Mouse (Mus musculus): ENCODE measurements around the gene Angel2.

Angel2 gene

DNA sequence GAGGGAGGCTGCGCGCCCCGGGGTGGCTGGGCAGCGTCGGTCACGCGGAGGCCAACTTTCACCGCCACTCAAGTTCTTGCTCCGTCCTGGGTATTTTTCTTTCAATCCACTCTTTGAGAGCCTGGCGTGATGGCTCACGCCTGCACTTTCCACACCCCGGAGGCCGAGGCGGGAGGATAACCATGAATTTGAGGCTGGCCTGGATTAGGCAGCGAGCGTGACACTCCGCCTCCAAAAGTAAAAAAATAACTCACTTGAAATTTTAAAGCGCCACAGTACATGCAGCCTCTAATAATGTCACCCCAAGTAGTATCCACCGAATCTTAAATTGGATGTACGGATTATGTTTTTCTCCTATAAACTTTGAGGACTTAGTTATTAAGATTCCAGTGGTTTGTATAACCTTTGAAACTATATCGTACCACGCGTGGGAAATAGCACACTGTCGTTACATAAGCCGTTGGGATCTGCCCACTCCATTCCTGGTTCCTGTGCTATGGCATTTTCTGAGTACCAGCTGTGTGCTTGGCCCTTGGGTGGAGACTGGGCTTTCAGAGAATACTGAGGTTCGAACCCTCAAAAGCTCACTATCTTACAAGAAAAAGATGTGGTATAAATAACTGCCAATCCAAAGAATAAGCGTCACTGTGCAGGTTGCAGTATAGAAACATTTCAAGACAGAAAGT lies 4.2 kb downstream of the Angel2 start:
- peak; percentile 50 to 51 for DNase-seq (ENCODE audit: low spot score in 2 of 2)

DNA sequence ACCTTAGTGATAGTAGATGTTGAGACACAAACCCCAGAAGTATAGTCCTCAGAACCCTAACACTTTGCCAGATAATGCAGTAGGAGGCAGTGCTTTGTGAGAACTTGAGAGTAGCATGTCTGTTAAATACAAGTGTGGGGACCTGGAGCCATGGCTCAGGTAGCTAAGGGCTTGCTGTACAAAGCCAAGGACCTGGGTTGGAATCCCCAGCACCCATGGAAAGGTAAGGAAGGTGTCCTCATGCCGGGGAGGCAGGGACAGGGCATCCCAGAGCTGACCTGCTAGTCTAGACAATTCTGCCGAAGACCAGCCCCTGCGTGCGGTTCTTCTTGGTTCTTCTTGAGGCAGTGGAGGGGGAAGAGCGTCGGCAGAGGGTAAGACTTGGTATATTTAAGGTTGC lies 5.3 kb downstream of the Angel2 start:
- DNase-seq (ENCODE audit: low spot score in 2 of 2), result no peak

DNA sequence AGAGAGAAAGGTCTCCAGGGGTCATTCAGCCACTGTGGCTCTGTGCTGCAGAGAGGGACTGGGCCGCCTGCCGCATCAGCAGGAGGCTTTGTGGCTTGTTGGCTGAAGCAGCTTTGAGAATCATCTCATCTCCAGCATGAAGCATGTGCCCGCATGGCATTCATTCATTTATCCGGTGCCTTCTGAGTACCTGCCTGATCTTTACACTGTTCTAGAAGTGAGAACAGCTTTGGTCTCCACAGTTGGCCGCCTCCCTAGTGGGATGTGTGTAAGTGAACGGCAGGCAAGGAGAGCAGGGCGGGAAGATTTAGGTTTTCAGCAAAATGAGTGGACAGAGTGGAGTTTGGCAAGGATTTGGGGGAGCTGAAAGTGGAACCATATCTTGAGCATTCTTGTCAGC lies 14.9 kb downstream of the Angel2 start:
- no peak for DNase-seq (ENCODE audit: low spot score in 2 of 2)

DNA sequence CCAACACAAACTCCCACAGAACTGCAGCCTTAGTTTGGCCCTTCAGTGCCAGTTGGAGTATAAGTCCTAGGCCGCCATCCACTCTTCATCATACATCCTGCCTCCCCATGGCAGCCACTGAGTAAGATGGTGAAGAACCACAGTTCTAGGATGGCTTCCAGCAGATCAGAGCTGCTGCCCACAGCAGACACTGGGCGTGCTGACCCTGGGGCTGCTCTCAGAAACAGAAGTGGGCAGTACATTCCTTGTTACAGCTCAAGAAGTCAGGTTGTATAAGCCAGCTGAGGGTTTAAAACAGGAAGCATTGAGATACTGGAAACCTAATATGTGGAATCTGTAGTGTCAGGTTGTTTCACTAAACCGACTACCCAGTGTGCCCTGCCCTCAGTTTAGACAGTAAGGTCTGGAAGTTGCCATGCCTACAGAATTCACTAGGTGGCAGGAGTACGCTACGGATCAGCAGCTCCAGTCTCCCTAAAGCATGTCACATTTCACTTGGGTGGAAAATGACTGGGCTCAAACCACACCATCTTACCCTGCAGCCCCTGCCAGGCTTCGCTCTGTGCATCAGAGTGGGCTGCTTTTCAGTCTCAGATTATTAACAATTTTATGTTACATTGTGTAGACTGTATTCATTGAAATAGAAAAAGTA lies 19.3 kb downstream of the Angel2 start:
- DNase-seq (ENCODE audit: low spot score in 2 of 2), result peak; percentile 64 to 70

DNA sequence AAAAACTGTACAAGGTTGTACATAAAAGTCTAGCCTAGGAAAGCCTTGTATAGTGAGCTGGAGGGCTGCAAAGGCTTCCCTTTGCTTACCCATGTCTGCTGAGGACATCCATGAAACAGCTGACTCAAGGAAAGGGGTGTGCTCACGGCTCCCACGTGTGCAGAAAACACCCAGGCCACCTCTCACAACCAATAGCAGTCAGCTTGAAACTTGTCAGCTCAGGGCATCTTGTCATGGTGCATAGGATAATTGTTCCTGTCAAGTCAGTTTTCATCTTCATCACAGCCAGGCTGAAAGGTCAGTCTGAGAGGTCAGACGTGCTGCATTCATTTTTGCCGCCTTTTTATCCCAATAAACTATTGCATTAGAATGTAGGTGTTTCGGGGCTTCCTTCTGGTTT lies 23.1 kb downstream of the Angel2 start:
- DNase-seq (ENCODE audit: low spot score in 2 of 2), result no peak

DNA sequence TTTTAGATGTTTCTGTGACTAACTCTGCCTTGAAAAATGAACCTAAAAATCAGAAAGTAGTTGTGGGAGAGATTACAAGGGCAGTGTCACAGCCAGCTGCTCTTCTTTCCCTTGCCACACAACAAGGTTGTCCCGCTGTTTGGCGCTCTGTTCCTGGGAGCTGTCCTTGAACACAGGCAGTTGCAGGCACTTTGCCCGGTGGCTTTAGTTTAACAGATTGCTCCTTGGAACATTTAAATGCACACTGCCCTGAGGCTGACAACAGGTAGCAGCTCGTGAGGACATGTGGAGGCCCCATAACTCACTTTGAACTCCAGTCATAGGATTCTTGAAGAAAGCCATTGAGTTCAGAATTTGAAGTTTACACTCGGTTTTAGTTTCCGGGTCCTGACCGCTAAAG lies 23.5 kb downstream of the Angel2 start:
- no peak for DNase-seq (ENCODE audit: low spot score in 2 of 2)

DNA sequence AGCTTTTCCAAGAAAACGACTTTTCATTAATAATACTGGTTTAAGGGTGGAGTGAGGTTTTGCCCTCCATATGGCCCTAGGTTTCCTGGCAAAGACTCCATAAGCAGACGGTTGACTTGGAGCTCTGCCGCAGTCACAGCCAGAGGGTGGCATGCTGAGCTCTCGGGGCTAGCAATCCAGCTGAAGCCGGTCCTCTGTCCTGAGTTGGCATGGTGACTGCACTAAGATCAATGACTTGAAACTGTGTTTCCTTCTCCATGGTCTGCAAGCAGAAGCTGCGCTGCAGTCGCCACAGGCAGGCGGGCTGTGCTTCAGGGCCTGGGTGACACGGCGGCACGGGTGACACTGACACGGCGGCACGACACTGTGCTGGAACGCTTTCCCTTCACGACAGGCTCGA lies 23.9 kb downstream of the Angel2 start:
- DNase-seq (ENCODE audit: low spot score in 2 of 2), result no peak

DNA sequence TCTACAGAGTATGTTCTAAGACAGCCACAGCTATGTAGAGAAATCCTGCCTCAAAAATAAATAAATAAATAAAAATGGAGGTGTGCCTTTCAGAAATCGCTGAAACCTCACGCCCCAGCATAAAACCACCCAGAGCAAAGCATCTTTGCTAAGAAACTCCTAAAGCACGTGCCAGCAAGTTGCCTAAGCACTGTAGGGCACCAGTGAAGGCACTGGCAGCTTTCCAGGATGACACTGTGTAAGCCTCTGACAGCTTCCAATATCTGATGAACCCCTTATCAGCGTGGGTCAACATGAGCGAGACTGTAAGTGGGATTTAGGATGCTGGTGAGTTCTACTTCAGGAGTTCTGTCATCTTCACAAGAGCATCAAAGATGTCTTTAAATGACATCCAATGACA lies 26.1 kb downstream of the Angel2 start:
- DNase-seq (ENCODE audit: low spot score in 2 of 2), result no peak

DNA sequence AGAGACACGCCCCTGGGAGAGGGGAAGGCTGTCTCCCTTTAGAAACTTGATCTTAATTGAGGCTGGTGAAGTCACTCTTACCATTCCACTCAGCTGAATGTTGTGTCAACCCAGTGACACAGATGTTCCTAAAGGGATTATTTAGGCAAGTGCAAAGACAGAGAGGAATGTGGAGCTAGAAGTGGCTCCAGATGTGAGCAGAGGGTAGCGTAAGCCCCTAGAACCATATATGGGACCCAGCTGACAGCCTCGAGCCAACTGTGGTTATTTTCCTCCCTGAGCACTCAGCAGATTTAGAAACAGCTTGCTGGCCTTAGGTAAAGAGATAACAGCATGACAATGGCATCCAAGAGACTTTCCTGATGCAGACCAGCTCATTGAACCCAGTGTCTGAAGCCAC lies 28.1 kb downstream of the Angel2 start:
- no peak for DNase-seq (ENCODE audit: low spot score in 2 of 2)

DNA sequence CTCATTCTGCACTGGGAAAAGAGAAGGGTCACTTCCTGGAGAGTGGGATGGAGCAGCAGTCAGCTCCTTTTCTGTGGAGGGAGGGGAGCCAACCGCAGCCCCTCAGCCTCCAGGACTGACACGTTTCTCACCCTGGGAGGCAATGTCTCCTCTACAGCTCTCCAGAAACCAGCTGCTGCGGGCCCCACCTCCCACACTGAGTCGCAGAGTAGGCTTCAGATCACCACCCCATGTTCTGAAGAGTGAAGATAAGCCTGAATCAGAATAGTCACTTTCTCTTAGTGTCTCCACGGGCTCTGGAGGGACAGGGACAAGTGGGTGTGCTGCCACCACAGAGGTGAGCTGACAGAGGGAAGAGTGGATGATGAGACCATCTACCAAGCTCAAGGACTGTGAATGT lies 33.9 kb downstream of the Angel2 start:
- no peak for DNase-seq (ENCODE audit: low spot score in 2 of 2)

DNA sequence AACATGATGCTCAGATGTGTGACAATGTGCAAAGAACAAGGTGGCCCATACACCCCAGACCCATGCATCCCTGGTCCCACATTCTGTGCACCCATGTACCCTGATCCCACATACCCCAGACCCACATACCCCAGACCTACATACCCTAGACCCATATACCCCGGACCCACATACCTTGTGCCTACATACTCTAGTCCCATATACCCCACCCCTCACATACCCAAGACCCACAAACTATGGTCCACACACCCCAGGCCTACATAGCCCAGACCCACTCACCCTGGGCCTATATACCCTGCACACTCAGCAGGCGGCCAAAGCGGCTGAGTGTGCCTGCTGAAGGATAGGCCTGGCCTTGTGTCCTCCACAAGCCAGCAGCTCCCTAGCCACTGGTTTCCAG lies 37.8 kb downstream of the Angel2 start:
- no peak for DNase-seq (ENCODE audit: low spot score in 2 of 2)

DNA sequence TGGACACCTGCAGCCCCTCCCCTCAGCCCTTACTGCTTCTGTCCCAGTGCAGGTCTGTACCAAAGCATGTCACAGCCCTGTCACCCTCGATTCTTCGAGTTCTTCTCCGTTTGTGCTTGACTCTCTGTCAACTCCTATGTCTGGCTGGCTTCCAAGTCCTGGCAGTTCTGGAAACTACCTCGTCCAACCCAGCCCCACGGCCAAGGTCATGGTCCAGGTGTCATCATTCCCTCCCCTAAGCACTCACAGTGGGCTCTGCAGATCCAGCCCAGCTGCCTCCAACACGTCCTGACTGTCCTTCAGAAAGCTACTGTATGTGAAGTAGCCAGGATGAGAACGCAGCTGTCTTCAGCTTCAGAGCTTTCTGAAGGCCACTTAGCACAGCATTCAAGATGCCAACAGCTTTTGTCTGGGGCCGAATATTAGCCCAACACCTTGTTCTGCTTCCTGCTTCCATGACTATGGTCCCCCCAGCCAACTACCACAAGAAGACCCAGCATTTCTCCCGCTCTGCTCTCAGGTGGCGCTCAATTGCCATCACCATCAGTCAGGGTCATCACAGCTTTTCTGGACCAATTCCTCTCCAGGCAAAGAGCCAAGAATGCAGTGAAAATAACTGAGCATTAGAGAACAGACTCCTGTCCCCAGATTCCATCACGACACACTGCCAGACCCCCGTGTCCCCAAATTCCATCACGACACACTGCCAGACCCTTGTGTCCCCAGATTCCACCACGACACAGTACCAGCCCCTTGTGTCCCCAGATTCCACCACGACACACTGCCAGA lies 40.3 kb downstream of the Angel2 start:
- DNase-seq (ENCODE audit: low spot score in 2 of 2), result no peak

DNA sequence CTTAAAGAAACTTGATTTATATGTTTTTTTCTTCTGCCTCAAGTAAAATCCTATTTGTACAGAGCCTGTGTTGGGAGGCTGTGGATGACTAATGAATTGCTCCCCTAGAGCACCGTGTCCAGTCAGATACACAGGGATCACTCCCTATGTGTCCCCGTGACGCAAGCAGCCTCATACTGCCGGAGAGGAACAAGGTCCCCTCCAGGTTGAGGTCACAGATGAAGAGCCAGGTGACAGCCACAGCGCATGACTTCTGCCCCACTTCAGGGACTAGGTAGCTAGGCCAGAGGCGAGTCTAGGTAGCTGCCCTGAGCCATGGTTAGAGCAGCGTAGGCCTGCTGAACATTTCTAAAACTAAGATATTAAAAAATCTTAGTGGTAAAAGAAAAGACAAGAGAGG lies 43.1 kb downstream of the Angel2 start:
- DNase-seq (ENCODE audit: low spot score in 2 of 2), result no peak

DNA sequence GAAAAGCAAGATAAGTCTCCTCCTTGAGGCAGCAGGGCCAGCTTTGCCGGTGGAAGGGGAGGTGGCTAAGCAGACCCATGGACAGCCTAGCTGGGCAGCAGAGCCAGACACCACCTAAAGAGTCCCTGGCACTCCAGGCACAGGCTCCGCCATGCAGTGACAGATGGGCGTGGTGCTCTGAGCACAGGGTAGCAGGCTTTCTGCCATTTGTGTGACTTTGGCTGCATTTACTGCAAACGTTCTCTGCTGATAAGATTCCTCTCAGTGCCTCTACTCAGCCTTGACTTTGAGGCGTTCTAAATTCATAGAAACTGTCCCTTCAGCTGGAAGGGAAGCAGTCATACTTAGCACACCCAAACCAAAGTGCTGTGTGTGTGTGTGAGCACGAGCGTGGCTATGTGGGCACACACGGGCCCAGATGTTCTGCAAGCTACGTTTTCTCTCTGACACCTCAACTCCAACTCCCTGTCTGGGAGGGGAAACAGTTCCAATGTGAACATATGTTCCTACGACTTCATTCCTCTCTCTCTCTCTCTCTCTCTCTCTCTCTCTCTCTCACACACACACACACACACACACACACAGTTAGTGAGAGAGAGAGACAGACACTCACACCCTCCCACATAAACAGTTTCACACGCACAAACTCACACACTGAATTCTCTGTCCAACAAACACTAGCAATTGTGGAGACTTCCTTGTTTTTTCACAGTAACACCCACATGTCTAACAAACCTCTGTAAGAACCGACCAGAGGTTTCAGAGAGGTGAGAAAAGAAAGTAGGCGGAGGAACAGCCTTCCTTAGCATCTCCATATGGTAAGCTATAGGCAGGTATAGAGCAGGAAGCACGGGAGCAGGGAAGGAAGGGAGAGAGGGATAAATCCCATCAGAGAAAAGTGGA lies 47.0 kb downstream of the Angel2 start:
- DNase-seq (ENCODE audit: low spot score in 2 of 2), result no peak

DNA sequence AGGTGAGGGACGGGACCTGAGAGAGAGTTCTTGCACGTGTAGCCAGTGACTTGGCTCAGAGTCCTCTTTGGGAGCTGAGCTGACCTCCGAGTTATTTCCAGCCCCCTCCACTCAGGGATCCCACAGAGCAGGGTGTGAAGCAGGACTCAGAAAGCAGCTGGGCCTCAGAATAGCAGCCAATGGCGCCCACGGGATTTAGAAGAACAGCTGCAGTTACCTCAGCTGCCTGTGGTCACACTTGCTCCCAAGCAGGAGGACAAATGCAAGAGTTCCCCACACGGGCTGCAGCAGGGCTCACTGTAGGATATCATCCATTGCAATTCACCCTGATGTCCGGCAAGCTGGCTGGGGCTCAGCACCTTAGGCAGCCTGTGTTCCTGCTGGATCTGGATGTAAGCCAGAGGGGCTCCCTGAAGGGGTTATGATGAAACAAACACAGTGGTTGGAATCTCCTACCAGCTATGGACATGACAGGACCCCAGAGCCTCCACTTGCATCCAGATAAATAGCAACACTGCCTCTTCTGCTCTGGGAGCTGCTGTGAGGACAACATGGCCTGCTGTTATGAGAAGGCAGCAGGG lies 47.8 kb downstream of the Angel2 start:
- no peak for DNase-seq (ENCODE audit: low spot score in 2 of 2)

DNA sequence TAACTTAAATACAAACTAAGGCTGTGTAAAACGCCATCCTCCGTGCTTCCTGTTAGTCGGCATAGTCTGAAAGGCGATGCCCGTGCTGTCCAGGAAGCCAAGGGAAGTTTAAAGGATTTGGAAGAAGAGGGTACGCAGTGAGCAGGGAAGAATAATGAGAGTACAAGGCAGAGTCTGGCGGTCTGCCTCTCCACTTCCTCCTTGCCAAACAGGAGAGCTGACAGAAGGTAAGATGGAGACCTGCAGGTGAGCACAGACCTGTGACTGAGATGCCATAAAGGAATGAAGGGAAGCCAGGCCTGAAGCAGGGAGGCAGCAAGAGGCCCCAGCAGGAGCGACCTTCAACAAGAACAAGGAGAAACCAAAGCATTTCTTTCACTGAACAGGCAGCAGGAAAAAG lies 49.3 kb downstream of the Angel2 start:
- DNase-seq (ENCODE audit: low spot score in 2 of 2), result no peak

DNA sequence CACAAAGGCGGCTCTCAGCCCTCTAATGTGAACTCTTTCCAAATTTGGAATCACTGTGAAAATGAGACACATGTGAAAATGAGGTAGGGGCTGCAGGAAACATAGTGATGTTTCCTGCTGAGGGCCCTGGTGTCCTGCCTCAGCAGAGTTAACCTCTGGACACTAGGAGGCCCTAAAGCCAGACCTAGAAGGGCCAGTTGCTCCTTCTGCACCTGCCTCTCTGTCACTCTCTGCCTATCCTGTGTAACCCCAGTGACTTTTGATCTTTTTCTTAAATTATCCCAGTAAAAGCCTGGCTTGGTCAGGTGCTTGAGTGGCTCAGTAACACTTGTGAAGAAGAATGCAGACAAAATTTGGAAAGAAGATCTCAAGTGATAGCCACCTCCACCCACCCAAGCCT lies 49.9 kb downstream of the Angel2 start:
- no peak for DNase-seq (ENCODE audit: low spot score in 2 of 2)

DNA sequence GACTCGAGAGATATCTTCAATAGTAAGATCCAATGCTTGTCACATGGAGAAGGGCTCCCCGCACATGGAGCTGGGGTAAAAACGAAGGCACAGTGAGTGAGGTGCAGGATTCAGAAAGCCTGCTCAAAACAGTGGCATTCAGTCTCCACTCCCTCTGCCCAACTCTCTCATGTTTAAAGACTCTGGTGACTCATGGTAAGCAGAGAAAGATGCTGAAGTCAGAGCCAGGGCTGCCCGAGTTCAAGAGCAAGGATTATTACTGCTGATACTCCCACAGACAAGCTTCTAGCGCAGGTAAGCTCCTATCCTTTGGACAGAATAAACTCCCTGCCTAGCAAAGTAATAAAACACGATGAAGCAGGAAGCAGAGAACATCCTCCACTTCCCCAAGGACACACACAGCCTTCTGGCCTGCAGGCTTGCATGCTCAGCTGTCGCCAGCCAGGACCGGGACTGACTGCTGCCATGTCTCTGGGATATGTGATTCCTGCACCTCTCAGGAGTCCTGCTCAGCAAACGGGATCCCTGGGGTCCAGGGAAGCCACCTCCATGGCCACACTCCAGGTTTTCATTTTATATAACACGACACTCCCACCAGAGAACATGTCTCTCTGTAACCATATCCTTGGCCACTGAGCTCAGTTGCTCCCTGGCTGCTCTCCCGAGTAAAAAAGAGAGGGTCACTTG lies 52.1 kb downstream of the Angel2 start:
- no peak for DNase-seq (ENCODE audit: low spot score in 2 of 2)

DNA sequence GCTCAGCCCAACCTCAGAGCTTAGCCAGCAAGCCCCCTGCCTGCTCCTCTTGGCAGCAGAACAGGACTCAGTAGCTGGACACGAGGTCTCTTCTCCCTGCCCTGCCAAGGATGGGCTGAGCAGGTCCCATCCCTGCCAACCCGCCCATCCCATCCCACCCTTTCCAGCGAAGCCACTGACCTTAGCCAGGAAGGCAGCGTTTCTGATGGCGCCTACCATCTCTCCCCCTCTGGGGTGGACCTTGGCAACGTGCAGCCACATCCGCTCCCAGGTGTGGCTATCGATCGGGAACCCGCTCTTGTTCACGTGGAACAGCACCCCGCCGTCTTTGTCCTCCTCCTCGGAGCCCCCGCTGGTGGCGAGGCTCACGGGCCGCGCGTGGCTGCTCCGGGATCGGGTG lies 53.1 kb downstream of the Angel2 start:
- no peak for DNase-seq (ENCODE audit: low spot score in 2 of 2)

DNA sequence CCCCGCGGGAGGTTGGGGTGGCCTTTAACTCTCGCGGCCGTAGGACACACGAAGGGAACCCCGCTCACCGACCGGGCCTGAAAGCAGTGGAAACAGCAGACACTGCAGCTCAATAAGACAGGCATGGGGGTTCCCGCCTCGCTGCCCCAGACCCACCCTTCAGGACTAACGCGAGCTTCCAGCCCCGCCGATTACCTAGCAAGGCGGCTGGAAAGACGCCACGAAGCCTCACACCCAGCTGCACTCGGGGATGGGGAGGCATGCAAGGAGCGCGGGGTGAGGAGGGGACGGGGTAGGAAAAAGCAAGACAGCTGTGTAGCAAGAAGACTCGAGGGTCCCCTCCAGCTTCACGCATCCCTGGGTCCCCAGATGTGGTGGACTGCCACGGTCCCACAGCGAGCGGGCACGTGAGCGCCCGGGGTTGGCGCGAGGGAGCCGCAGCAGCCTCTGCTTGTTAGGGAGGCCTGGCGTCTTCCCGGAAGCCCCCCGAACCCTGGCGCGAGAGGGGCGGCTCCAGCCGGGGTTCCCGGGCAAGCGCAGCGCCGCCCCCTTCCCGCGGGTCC lies 53.7 kb downstream of the Angel2 start:
- DNase-seq (ENCODE audit: low spot score in 2 of 2), result peak in 1 of 2 experiments; percentile 9

DNA sequence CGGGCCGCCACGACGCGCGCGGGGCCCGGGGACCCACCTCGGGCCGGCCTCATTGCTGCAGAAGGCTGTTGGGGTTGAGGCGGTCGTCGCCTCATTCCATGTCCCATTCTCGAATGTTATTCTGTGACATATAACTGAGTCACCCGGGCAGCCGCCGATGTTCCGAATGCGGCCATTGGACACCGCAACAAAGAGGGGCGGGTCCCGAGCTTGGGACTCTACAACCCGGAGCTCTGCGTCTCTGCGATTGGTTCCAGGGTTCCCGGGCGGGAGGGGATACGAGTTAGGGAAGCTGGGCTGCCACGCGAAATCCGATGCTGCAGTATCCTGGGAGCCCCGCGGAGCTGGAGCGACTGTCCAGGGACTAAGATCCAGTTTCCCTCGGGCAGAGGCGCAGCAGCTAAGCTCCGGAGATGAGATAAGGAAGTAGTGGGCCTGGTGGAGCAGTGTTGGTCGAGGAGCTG lies 54.2 kb downstream of the Angel2 start, which contains the start of gene Vash2:
TSS of gene Vash2 (minus strand) at position 197 of the 464 bp plus-strand sequence.
- DNase-seq (ENCODE audit: low spot score in 2 of 2), result peak; percentile 53 to 80

Data from urinary bladder, postnatal 36 days (tissue).